Mouse (Mus musculus): ENCODE measurements around the gene Carnmt1. TPM values are rescaled to one million over a fixed set of nuclear protein-coding genes. Genes with fewer than 3 reads are reported as not detected.

The Carnmt1 gene
- 35.3 and 42.1 TPM in 2 replicates for polyA plus RNA-seq (2016; fragmentation: Nextera tagmentation; extraction: Ambion mirVana)

- H3K27ac ChIP-seq: peak within 1 kb of the TSS; percentile 88
- no peaks in the 10 kb centered on the region for H3K36me3 ChIP-seq
- H3K9ac ChIP-seq: peak within 1 kb of the TSS; percentile 89
- peak; percentile 97 for ATAC-seq (ENCODE audit: insufficient number of reproducible peaks, insufficient read depth, low FRiP score, low TSS enrichment)
- peak within 1 kb of the TSS; percentile 78 for H3K4me3 ChIP-seq
- peaks cover 19% of the 10 kb centered on the region for H3K4me1 ChIP-seq
- H3K9me3 ChIP-seq: no peaks in the 10 kb centered on the region
- no peaks in the 10 kb centered on the region for H3K27me3 ChIP-seq
- peak within 1 kb of the TSS; percentile 76 for H3K4me2 ChIP-seq (replicated peaks)
- under 1% methylated on average over 46 of the region's 58 CpGs for WGBS
These were observed at the start of gene Carnmt1 for GRCm38 (mm10) chr19:18670608-18671007. TSS of gene Carnmt1 (plus strand) at chr19:18670764.

GRCm38 (mm10) chr19:18623894-18624293, 46.7 kb upstream of the Carnmt1 start:
- Histone ChIP-seq H3K9ac (no peak overlapping the region), H3K27me3 (no peaks in the 10 kb centered on the region), H3K4me2 (replicated peaks) (no peak overlapping the region), H3K27ac (no peak overlapping the region), H3K4me1 (0 out of 2 replicates have a peak, but pooled peaks cover 4% of the 10 kb centered on the region), H3K4me3 (no peak overlapping the region), H3K36me3 (no peaks in the 10 kb centered on the region), H3K9me3 (no peaks in the 10 kb centered on the region)
- WGBS: 75% methylated on average over 2 of the region's 2 CpGs
- no peak for ATAC-seq (ENCODE audit: insufficient number of reproducible peaks, insufficient read depth, low FRiP score, low TSS enrichment)

GRCm38 (mm10) chr19:18629589-18629988, 41.0 kb upstream of the Carnmt1 start:
- H3K4me1 ChIP-seq: 0 out of 2 replicates have a peak, but pooled peaks cover 4% of the 10 kb centered on the region
- no peak overlapping the region for H3K9ac ChIP-seq
- H3K36me3 ChIP-seq: no peaks in the 10 kb centered on the region
- H3K9me3 ChIP-seq: no peaks in the 10 kb centered on the region
- no peak overlapping the region for H3K4me2 ChIP-seq (replicated peaks)
- no peak overlapping the region for H3K27ac ChIP-seq
- no peaks in the 10 kb centered on the region for H3K27me3 ChIP-seq
- no peak for ATAC-seq (ENCODE audit: insufficient number of reproducible peaks, insufficient read depth, low FRiP score, low TSS enrichment)
- H3K4me3 ChIP-seq: no peak overlapping the region
- WGBS: 54% methylated on average over 1 of the region's 1 CpGs

- Histone ChIP-seq H3K27ac (0 out of 2 replicates have a peak overlapping the region, but pooled peaks have one; percentile 67), H3K27me3 (no peaks in the 10 kb centered on the region), H3K4me2 (replicated peaks) (peak overlapping the region; percentile 84), H3K4me3 (peak overlapping the region; percentile 77), H3K36me3 (no peaks in the 10 kb centered on the region), H3K9me3 (no peaks in the 10 kb centered on the region), H3K9ac (peak overlapping the region; percentile 66; the same call in 1 of the 2 replicates), H3K4me1 (0 out of 2 replicates have a peak, but pooled peaks cover 4% of the 10 kb centered on the region)
- WGBS: 8% methylated on average over 17 of the region's 17 CpGs
- no peak for ATAC-seq (ENCODE audit: insufficient number of reproducible peaks, insufficient read depth, low FRiP score, low TSS enrichment)
These were observed 40.1 kb upstream of the Carnmt1 start for GRCm38 (mm10) chr19:18630221-18631119.

GRCm38 (mm10) chr19:18631161-18631643, 39.4 kb upstream of the Carnmt1 start:
- ATAC-seq (ENCODE audit: insufficient number of reproducible peaks, insufficient read depth, low FRiP score, low TSS enrichment): peak; percentile 64
- Histone ChIP-seq H3K27ac (peak overlapping the region; percentile 67), H3K9ac (peak overlapping the region; percentile 66), H3K9me3 (no peaks in the 10 kb centered on the region), H3K4me1 (0 out of 2 replicates have a peak, but pooled peaks cover 4% of the 10 kb centered on the region), H3K4me2 (replicated peaks) (peak overlapping the region; percentile 84), H3K4me3 (peak overlapping the region; percentile 77), H3K36me3 (no peaks in the 10 kb centered on the region), H3K27me3 (no peaks in the 10 kb centered on the region)
- WGBS: under 1% methylated on average over 40 of the region's 40 CpGs

GRCm38 (mm10) chr19:18631644-18632219, 38.8 kb upstream of the Carnmt1 start, which contains the start of the genes Ostf1 and Nmrk1:
TSS of gene Ostf1 (minus strand) at chr19:18631823.
TSS of gene Nmrk1 (plus strand) at chr19:18631950.
- Histone ChIP-seq H3K4me3 (peak within 1 kb of the TSS; percentile 77), H3K9ac (peak within 1 kb of the TSS; percentile 66), H3K4me2 (replicated peaks) (peak within 1 kb of the TSS; percentile 84), H3K27ac (peak within 1 kb of the TSS; percentile 67), H3K36me3 (no peaks in the 10 kb centered on the region), H3K9me3 (no peaks in the 10 kb centered on the region), H3K4me1 (0 out of 2 replicates have a peak, but pooled peaks cover 4% of the 10 kb centered on the region), H3K27me3 (no peaks in the 10 kb centered on the region)
- ATAC-seq (ENCODE audit: insufficient number of reproducible peaks, insufficient read depth, low FRiP score, low TSS enrichment): peak; percentile 97
- WGBS: under 1% methylated on average over 51 of the region's 51 CpGs

GRCm38 (mm10) chr19:18632231-18633185, 38.1 kb upstream of the Carnmt1 start:
- H3K36me3 ChIP-seq: no peaks in the 10 kb centered on the region
- no peaks in the 10 kb centered on the region for H3K9me3 ChIP-seq
- 0 out of 2 replicates have a peak, but pooled peaks cover 4% of the 10 kb centered on the region for H3K4me1 ChIP-seq
- no peak overlapping the region for H3K27ac ChIP-seq
- WGBS: 64% methylated on average over 13 of the region's 13 CpGs
- peak overlapping the region; percentile 84 for H3K4me2 ChIP-seq (replicated peaks)
- no peaks in the 10 kb centered on the region for H3K27me3 ChIP-seq
- ATAC-seq (ENCODE audit: insufficient number of reproducible peaks, insufficient read depth, low FRiP score, low TSS enrichment): no peak
- peak overlapping the region; percentile 66; the same call in 1 of the 2 replicates for H3K9ac ChIP-seq
- H3K4me3 ChIP-seq: peak overlapping the region; percentile 77

- ATAC-seq (ENCODE audit: insufficient number of reproducible peaks, insufficient read depth, low FRiP score, low TSS enrichment): no peak
- Histone ChIP-seq H3K36me3 (no peaks in the 10 kb centered on the region), H3K9me3 (no peaks in the 10 kb centered on the region), H3K9ac (no peak overlapping the region), H3K4me3 (no peak overlapping the region), H3K4me1 (no peaks in the 10 kb centered on the region), H3K4me2 (replicated peaks) (no peak overlapping the region), H3K27ac (no peak overlapping the region), H3K27me3 (no peaks in the 10 kb centered on the region)
- 77% methylated on average over 5 of the region's 5 CpGs for WGBS
These were observed 32.6 kb upstream of the Carnmt1 start for GRCm38 (mm10) chr19:18637954-18638353.

GRCm38 (mm10) chr19:18638949-18639348, 31.6 kb upstream of the Carnmt1 start:
- no peak overlapping the region for H3K27ac ChIP-seq
- H3K27me3 ChIP-seq: no peaks in the 10 kb centered on the region
- no peaks in the 10 kb centered on the region for H3K4me1 ChIP-seq
- H3K36me3 ChIP-seq: no peaks in the 10 kb centered on the region
- no peak overlapping the region for H3K4me3 ChIP-seq
- no peaks in the 10 kb centered on the region for H3K9me3 ChIP-seq
- ATAC-seq (ENCODE audit: insufficient number of reproducible peaks, insufficient read depth, low FRiP score, low TSS enrichment): no peak
- no peak overlapping the region for H3K9ac ChIP-seq
- 57% methylated on average over 5 of the region's 5 CpGs for WGBS
- no peak overlapping the region for H3K4me2 ChIP-seq (replicated peaks)

- Histone ChIP-seq H3K4me3 (no peak overlapping the region), H3K27ac (no peak overlapping the region), H3K27me3 (no peaks in the 10 kb centered on the region), H3K4me2 (replicated peaks) (no peak overlapping the region), H3K9me3 (no peaks in the 10 kb centered on the region), H3K36me3 (no peaks in the 10 kb centered on the region), H3K9ac (no peak overlapping the region), H3K4me1 (no peaks in the 10 kb centered on the region)
- no peak for ATAC-seq (ENCODE audit: insufficient number of reproducible peaks, insufficient read depth, low FRiP score, low TSS enrichment)
- 36% methylated on average over 2 of the region's 2 CpGs for WGBS
These were observed 31.0 kb upstream of the Carnmt1 start for GRCm38 (mm10) chr19:18639552-18639951.

- Histone ChIP-seq H3K9me3 (no peaks in the 10 kb centered on the region), H3K4me2 (replicated peaks) (no peak overlapping the region), H3K36me3 (no peaks in the 10 kb centered on the region), H3K4me3 (no peak overlapping the region), H3K27ac (no peak overlapping the region), H3K27me3 (no peaks in the 10 kb centered on the region), H3K4me1 (no peaks in the 10 kb centered on the region), H3K9ac (no peak overlapping the region)
- 45% methylated on average over 4 of the region's 4 CpGs for WGBS
- ATAC-seq (ENCODE audit: insufficient number of reproducible peaks, insufficient read depth, low FRiP score, low TSS enrichment): no peak
These were observed 29.6 kb upstream of the Carnmt1 start for GRCm38 (mm10) chr19:18641001-18641400.
